Mouse (Mus musculus) urinary bladder, postnatal 0 days (tissue): ENCODE measurements around the gene Atg9b. TPM values are rescaled to one million over a fixed set of nuclear protein-coding genes. Genes with fewer than 3 reads are reported as not detected.

Source experiments
- polyA plus RNA-seq: library from polyadenylated mRNA; unstranded; fragments of >200 nt; fragmentation: Nextera tagmentation; extraction: Ambion mirVana; gene quantifications from 2 replicates; pipeline ENCODE4 v1.2.1, GENCODE M21; 2015

The Atg9b gene
- polyA plus RNA-seq, result 1.0 and 1.3 TPM in 2 replicates

GRCm38 (mm10) chr5:24391864-24392263 lies at the start of gene Atg9b:
Atg9b (minus strand) TSS chr5:24392143.

DNA sequence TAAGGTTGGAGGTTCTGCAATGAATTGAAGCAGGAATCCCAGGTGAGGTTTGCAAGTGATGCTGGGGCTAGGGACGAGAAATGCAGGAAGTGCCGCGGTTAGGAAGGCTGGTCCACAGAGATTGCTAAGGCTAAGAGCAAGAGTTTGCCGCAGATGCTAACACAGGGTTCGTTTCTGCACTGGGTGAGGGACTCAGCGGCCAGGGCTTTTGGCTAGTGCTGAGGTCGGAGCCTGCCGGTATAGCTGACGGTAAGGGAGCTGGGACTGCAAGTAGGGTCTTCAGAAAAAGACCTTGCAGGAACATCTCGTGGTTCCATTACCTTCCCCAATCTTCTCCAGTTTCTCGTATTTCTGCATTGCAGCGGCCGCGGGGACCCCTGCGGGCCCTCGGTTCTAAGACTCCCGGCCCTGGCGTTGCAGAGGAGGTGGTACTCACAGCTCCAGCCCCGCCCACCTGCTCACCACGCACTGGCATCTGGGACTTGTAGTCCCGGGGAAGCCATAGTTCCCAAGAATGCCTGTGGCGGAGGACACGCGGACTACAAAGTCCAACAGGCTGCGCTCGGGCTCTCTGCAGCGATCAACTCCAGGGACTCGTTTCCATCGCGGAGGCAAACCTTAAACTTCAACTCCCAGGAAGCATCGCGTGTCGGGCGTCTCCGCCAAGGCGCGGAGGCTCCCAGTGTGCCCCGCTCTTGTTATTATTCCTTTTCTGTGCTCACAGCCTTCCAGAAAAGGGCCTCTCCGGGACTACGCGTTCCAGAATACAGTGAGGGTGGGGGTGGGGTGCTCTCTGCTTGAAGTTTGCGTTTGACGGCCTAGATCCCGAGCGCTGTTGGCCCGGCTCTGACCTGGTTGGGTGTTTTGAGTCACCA lies 31.4 kb upstream of the Atg9b start, which contains the start of the genes Cdk5 and Slc4a2:
Gene Cdk5, minus strand, starts transcription at position 402 of the 875 bp plus-strand sequence.
Gene Slc4a2, plus strand, starts transcription at position 709 of the 875 bp plus-strand sequence.

GRCm38 (mm10) chr5:24413042-24413693 lies 21.2 kb upstream of the Atg9b start, which contains the start of gene Asic3:
Asic3 (plus strand) TSS chr5:24413392.

DNA sequence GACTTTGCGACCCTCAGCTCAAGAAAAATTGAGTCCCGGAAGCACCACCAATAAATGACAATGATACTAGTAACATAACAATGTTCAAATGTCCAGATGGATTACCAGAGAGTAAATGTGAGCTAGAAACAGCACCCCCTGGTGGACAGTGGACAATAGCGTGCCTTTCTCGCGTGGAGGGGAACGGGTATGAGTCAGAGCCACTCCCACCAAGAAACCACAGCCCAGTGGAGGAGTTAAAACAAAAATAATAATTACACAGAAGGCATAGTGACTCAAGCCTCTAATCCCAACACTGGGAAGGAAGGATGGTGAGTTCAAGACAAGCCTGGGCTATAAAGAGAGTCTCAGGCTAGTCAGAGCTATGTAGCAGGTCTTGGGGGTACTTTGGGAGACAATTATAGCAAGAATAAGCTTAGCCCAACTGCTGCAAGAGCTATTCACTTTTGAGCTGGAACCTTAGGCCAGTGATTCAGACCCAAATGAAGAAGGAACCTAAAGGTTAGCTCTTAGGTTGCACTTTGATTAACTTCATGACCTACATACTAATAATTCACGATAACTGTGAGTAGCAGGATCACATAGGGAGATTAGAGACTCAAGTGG lies 1.6 kb upstream of the Atg9b start, which contains the start of gene Abcb8:
Gene Abcb8, plus strand, starts transcription at position 272 of the 606 bp plus-strand sequence.

GRCm38 (mm10) chr5:24364508-24364907 lies 27.4 kb downstream of the Atg9b start, which contains the start of gene Nos3:
Nos3 (plus strand) TSS chr5:24364810.

DNA sequence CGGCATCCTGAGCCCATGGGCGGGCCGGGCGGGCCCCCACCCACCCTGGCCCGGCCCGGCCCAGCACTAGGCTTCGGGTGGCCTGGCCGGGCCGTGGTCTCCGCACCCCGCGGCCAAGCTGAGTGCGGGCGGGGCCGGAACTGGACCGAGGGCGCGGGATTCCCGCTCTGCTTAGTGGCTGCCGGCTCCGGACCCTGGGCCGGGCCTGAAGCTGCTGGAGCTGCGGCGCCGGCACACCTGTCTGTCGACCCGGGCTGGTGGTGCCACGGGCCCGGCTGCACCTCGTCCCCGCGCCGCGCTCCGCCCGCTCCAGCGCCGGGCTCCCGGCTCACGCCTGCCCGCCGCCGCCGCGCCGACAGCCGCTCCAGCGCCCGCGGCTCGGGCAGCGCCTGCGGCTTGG lies 40.7 kb downstream of the Atg9b start, which contains the start of gene Kcnh2:
Gene Kcnh2, minus strand, starts transcription at position 327 of the 400 bp plus-strand sequence.

Other genes with a start within 250 kb of the Atg9b start
- gene Nupl2, start 227.2 kb downstream of the Atg9b start, polyA plus RNA-seq, result 8.4 and 10.1 TPM in 2 replicates
- gene Kcnh2, start 40.5 kb downstream of the Atg9b start, polyA plus RNA-seq, result 4.7 and 7.1 TPM in 2 replicates
- 2.3 and 2.8 TPM in 2 replicates for gene Nos3, start 27.3 kb downstream of the Atg9b start, polyA plus RNA-seq
- gene Abcb8, start 1.5 kb upstream of the Atg9b start, polyA plus RNA-seq, result 18.7 and 21.8 TPM in 2 replicates
- 0.13 TPM in 1 of 2 replicates, not detected in the other for gene Asic3, start 21.2 kb upstream of the Atg9b start, polyA plus RNA-seq
- 28.3 and 30.0 TPM in 2 replicates for gene Cdk5, start 31.4 kb upstream of the Atg9b start, polyA plus RNA-seq
- 32.6 and 35.5 TPM in 2 replicates for gene Slc4a2, start 31.7 kb upstream of the Atg9b start, polyA plus RNA-seq
- 83.8 and 89.2 TPM in 2 replicates for gene Fastk, start 53.1 kb upstream of the Atg9b start, polyA plus RNA-seq
- gene Tmub1, start 55.7 kb upstream of the Atg9b start, polyA plus RNA-seq, result 12.5 and 14.3 TPM in 2 replicates
- gene Agap3, start 60.0 kb upstream of the Atg9b start, polyA plus RNA-seq, result 20.8 and 25.5 TPM in 2 replicates
- gene Gbx1, start 135.1 kb upstream of the Atg9b start, polyA plus RNA-seq, result 0.07 TPM in 1 of 2 replicates, not detected in the other
- 0.13 and 0.15 TPM in 2 replicates for gene Asb10, start 148.8 kb upstream of the Atg9b start, polyA plus RNA-seq
- gene 4931409K22Rik, start 164.7 kb upstream of the Atg9b start, polyA plus RNA-seq, result not detected in 2 replicates
- 48.3 and 51.4 TPM in 2 replicates for gene Abcf2, start 185.3 kb upstream of the Atg9b start, polyA plus RNA-seq
- gene Chpf2, start 194.6 kb upstream of the Atg9b start, polyA plus RNA-seq, result 22.6 and 22.9 TPM in 2 replicates
- 30.0 and 39.1 TPM in 2 replicates for gene Smarcd3, start 232.3 kb upstream of the Atg9b start, polyA plus RNA-seq